Mouse (Mus musculus): ENCODE measurements at regions not wholly inside any gene's neighbourhood (a gene's known extent, or its start where the extent isn't known, plus 50 kb on each side); places are given as distances from the start of the nearest gene placed in this dataset.
A peak's percentile ranks its signal among the peaks of the same experiment; 100 is the strongest.
"Not testable (repeated sequence)": the region's sequence is repeated elsewhere in the genome, so short reads cannot be mapped to it uniquely, and the experiment has no call there.

DNA sequence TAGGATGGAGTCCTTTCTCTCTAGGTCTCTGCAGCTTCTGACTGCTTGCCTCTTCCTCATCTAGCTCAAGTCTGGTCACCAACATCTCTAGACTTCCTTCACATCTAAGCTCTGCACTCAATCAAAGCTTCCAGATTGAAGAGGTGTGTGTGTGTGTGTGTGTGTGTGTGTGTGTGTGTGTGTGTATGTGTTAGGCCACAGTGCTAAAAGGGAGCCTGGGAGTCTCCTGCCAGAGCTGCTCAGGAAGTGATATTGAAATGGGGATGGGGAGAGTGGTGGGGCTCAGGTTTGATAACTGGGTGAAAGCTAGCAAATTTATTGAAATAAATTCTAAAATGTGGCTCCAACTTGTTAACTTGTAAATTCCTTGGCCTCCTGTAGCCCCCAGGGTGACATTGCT, 73.3 kb downstream of the Gm31371 start:
- not testable (repeated sequence) for H3K27ac ChIP-seq; H3K4me3 ChIP-seq; H3K27me3 ChIP-seq; H3K9ac ChIP-seq; H3K4me2 ChIP-seq; ATAC-seq (ENCODE audit: insufficient number of reproducible peaks, insufficient read depth, low FRiP score, low TSS enrichment, low read depth); H3K36me3 ChIP-seq; H3K9me3 ChIP-seq; H3K4me1 ChIP-seq

DNA sequence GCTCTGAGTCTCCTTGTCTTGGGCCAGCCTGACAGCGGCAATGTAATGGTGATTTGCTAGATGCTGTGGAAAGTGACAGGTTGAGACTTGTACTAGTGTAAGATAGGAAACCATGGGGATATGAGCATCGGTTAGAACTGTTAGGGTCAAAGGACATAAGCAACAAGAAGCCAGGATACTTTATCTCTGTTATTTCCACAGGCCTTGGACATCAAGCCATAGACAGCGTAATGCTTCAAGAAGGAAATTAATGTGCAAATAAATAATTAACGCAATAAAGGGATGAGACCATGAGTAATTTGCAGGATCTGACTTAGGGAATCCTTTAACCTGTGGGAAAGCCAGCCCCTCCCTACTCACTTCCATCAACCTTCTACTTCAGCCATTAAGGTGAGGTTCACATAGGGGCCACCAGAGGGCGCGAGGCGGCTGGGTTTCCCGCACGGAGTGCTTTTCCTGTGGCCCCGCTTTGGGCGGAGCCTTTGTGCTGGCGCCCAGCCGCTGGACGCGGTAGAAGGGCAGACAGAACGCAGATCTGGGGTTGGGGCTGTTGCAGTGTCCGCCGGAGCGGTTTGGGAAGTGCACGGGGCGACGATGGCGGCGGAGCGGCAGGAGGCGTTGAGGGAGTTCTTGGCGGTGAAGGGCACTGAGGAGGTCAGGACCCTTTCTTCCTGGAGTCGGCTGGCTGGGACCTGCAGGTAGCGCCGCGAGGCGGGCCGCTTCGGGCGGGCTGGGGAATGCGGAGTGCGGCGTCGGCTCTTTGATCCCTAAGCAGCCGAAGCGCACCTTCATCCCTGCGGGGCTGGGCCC, 76.5 kb downstream of the Gm31371 start:
- H3K4me1 ChIP-seq = no peaks in the 10 kb centered on the region
- ATAC-seq (ENCODE audit: insufficient number of reproducible peaks, insufficient read depth, low FRiP score, low TSS enrichment, low read depth) = peak; percentile 83
- H3K4me3 ChIP-seq = peak overlapping the region; percentile 53
- H3K27me3 ChIP-seq = no peaks in the 10 kb centered on the region
- peaks cover 16% of the 10 kb centered on the region for H3K36me3 ChIP-seq
- WGBS = 7% methylated on average over 42 of the region's 42 CpGs
- peaks cover 19% of the 10 kb centered on the region for H3K9me3 ChIP-seq
- H3K9ac ChIP-seq = peak overlapping the region; percentile 78
- H3K27ac ChIP-seq = no peak overlapping the region
- peak overlapping the region; percentile 73 for H3K4me2 ChIP-seq

DNA sequence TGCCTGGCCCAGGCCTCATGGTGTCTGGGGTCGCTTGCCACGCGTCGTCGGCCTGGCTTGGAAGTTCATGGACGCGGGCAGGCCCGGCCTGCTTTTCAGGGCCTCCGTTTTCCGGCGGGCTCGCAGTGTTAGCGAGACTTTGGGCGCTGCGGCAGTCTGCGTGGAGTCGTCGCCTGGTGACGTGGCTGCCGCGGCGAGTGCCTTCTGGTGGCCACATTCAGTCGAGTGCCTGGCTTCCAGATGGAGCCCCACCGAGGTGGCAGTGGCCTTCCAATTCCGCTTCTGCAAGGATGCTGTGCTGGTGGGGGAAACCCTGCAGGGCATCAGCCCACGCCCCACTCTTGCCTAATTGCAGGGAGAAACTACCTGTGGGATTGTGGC, 77.1 kb downstream of the Gm31371 start:
- peak overlapping the region; percentile 53 for H3K4me3 ChIP-seq
- peaks cover 16% of the 10 kb centered on the region for H3K36me3 ChIP-seq
- peak overlapping the region; percentile 73 for H3K4me2 ChIP-seq
- H3K27ac ChIP-seq; H3K27me3 ChIP-seq; ATAC-seq (ENCODE audit: insufficient number of reproducible peaks, insufficient read depth, low FRiP score, low TSS enrichment, low read depth); H3K4me1 ChIP-seq: not testable (repeated sequence)
- WGBS = 21% methylated on average over 26 of the region's 26 CpGs
- H3K9me3 ChIP-seq = peaks cover 19% of the 10 kb centered on the region
- H3K9ac ChIP-seq = peak overlapping the region; percentile 78

DNA sequence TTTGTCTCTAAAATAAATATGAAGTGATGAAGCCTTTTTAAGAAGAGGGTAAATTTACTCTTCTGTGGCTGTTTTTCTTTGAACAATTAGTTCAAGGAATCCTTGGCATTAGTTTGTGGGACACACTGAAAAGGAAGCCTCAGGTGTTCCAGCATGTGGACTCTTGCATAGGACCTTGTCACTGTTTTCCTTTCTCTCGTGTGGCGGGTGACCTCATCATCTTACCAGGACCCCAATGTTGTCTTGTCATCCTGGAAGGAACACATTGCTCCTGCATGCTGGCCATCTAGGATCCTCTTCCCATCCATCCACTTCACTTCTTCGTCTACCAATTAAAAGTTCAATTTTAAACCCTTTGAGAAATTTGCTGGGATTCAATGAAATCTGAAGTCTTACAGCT, 104.9 kb downstream of the Gm31371 start:
- not testable (repeated sequence) for H3K9ac ChIP-seq; H3K4me2 ChIP-seq; H3K4me3 ChIP-seq; H3K27ac ChIP-seq; ATAC-seq (ENCODE audit: insufficient number of reproducible peaks, insufficient read depth, low FRiP score, low TSS enrichment, low read depth); H3K9me3 ChIP-seq; H3K27me3 ChIP-seq; H3K4me1 ChIP-seq
- H3K36me3 ChIP-seq = peaks cover 19% of the 10 kb centered on the region
- 81% methylated on average over 3 of the region's 3 CpGs for WGBS

DNA sequence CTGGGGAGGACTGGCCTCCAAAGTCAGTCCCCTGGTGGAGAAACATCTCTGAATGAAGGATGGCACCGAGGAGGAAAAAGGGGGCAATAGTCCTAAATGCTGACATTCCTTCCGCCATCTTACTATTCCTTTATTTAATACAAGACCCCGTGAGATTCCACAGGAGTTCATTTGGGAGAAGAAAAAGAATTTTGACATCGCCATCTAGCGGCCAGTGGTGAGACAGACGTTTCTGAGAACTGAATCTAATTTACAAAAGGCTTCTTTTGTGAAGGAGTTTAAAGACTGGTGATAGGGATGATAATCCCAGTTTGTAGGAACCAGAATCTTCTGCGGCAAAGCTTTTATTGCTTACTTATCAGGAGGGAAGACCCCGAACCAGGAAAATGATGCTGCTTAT, 107.8 kb downstream of the Gm31371 start:
- ATAC-seq (ENCODE audit: insufficient number of reproducible peaks, insufficient read depth, low FRiP score, low TSS enrichment, low read depth); H3K4me2 ChIP-seq; H3K27me3 ChIP-seq; H3K4me1 ChIP-seq; H3K9ac ChIP-seq; H3K4me3 ChIP-seq; H3K9me3 ChIP-seq; H3K27ac ChIP-seq: not testable (repeated sequence)
- 73% methylated on average over 8 of the region's 8 CpGs for WGBS
- peaks cover 25% of the 10 kb centered on the region for H3K36me3 ChIP-seq

DNA sequence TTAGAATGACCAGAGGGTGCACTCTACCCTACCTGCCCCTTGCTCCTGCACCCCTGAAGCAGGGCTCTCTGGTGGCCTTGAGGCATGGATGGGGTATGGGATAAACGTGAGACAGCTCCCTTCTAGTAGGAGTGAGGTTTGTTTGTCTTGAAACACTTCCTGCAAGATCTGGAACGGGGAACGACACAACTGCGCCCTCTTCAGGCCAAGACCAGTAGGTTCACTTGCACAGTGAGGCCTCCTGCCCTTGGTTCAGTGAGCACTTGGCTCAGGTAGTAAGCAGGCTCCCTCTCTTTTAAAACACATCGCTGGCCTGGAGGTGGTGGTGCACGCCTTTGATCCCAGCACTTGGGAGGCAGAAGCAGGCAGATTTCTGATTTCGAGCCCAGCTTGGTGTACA, 110.1 kb downstream of the Gm31371 start:
- H3K9me3 ChIP-seq; H3K27me3 ChIP-seq; H3K4me3 ChIP-seq; H3K4me1 ChIP-seq; H3K27ac ChIP-seq; H3K9ac ChIP-seq; H3K4me2 ChIP-seq; ATAC-seq (ENCODE audit: insufficient number of reproducible peaks, insufficient read depth, low FRiP score, low TSS enrichment, low read depth): not testable (repeated sequence)
- peaks cover 25% of the 10 kb centered on the region for H3K36me3 ChIP-seq
- WGBS = 81% methylated on average over 7 of the region's 7 CpGs

DNA sequence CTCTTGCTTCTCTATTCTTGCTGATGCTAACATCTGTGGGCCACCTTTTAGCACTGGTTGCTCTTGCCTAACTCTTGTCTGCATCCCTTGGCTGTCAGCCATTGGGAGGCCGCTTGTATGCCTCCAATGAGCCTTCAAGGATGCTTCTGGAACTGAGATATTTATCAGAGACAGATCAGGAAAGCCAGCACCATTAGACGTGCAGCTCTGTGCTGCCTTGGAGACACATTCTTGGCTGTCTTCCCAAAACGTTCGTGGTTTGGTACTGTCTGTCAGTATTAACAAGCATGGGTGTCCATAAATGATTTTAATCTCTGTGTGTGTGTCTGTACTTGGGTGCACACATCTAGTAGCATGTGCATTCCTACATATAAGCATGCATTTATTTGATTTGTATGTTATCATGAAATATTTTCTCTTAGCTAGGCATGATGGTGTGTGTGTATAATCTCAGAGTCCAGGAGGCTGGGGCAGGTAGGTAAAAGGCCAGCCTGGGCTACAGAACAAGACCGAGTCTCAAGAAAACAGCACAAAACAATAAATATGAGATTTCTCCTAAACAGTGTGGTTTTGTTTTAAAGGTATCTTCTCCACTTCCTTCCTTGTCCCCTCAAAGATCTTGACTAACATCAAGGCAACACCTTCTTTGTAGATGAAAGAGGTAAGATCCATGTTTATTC, 111.4 kb downstream of the Gm31371 start:
- 65% methylated on average over 5 of the region's 5 CpGs for WGBS
- not testable (repeated sequence) for H3K9ac ChIP-seq; H3K27ac ChIP-seq; H3K4me3 ChIP-seq; H3K4me2 ChIP-seq; H3K27me3 ChIP-seq; H3K9me3 ChIP-seq; ATAC-seq (ENCODE audit: insufficient number of reproducible peaks, insufficient read depth, low FRiP score, low TSS enrichment, low read depth); H3K4me1 ChIP-seq
- peaks cover 24% of the 10 kb centered on the region for H3K36me3 ChIP-seq

DNA sequence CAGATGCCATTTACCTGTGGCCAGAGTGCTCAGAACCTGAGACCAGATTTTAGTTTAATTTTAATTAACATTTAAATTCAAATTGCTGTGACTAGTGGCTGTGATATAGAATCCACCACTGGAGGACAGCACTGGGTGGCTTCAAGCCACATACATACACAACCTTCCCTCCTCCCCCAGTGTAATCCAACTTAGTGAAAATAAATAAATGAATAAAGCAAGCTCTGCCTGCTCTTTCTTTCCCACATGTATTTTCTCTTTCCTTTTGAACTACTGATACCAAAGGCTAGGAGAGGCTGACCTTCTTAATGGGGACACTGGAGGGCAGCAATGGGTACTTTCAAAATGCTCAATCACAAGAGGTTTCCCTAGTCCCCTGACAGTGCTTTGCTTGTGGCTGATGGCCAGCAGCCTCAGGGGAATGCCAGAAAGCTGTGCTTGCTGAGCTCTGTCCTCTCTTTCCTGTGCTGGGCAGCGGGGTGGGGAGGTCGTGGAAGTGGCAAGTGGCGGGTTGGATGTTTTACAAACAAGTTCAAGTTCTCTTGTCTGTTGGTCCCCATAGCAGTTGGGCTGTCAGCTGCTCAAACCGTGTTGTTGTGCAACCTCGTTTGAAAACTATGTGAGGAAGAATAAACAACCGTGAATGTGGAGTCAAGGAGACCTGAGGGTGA, 112.4 kb downstream of the Gm31371 start:
- 85% methylated on average over 6 of the region's 6 CpGs for WGBS
- not testable (repeated sequence) for H3K4me1 ChIP-seq; H3K27ac ChIP-seq; H3K4me3 ChIP-seq; H3K4me2 ChIP-seq; H3K9ac ChIP-seq; H3K27me3 ChIP-seq; H3K9me3 ChIP-seq; ATAC-seq (ENCODE audit: insufficient number of reproducible peaks, insufficient read depth, low FRiP score, low TSS enrichment, low read depth)
- peaks cover 21% of the 10 kb centered on the region for H3K36me3 ChIP-seq

DNA sequence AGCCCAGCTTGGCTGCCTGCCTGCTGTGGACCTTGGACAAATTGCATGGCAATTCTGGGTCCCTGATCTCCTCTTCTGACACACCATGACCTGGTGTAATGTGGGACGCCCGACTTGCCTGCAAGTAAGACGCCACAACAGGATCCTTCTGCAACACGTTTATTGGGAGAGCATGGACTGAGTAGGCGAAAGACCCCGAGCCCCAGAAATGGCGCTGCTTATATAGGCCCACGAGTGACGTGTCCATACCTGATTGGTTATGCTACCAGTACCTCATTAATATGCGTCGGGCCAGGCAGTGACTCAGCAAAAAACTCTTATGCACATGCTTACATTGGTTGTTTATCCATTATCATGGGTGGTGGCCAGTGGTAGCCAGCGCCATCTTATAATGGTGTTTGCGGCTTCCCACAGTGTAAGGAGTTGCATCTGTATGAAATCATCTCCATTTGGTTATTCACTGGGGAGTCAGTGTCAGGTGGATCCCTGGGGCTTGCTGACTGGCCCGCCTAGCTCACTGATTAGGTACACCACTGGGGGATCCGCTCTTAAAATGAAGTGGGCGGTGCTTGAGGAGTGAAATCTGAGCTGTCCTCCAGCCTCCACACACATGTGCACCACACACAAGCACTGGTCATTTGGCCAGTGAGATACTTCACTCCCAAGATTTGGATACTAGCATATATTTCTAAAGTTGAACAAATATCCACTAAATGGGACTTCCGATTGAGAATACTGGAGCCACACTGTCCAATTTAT, 113.1 kb downstream of the Gm31371 start:
- 84% methylated on average over 17 of the region's 17 CpGs for WGBS
- not testable (repeated sequence) for H3K4me1 ChIP-seq; H3K4me3 ChIP-seq; H3K27me3 ChIP-seq; ATAC-seq (ENCODE audit: insufficient number of reproducible peaks, insufficient read depth, low FRiP score, low TSS enrichment, low read depth); H3K9me3 ChIP-seq; H3K4me2 ChIP-seq; H3K27ac ChIP-seq; H3K9ac ChIP-seq
- peaks cover 21% of the 10 kb centered on the region for H3K36me3 ChIP-seq

DNA sequence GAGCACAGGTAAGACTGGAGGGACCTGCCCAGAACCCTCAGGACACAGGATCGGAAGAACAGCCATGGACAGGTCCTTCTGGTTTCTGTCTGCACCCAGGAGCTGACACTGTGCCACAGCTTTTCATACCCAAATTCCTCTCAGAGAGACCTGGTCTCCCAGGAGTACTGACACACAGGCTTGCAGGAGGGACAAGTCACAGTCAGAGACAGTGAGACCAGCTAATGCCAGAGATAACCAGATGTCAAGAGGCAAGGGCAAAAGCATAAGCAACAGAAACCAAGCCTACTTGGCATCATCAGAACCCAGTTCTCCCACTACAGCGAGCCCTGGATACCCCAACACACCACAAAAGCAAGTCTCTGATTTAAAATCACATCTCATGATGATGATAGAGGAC, 122.3 kb downstream of the Gm31371 start:
- 64% methylated on average over 1 of the region's 2 CpGs for WGBS
- not testable (repeated sequence) for H3K9ac ChIP-seq

DNA sequence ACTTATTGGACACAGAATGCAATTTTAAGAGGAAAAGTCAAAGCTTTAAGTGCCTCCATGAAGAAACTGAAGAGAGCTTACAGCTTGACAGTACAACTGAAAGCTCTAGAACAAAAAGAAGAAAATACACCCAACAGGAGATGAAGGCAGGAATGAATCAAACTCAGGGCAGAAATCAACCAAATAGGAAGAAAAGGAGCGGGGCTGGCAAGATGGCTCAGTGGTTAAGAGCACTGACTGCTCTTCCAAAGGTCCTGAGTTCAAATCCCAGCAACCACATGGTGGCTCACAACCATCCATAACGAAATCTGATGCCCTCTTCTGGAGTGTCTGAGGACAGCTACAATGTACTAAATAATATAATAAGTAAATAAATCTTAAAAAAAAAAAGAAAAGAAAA, 124.8 kb downstream of the Gm31371 start:
- H3K9ac ChIP-seq; H3K27me3 ChIP-seq; H3K4me2 ChIP-seq; H3K4me1 ChIP-seq; H3K27ac ChIP-seq; ATAC-seq (ENCODE audit: insufficient number of reproducible peaks, insufficient read depth, low FRiP score, low TSS enrichment, low read depth); H3K9me3 ChIP-seq; H3K36me3 ChIP-seq; H3K4me3 ChIP-seq: not testable (repeated sequence)
- 55% methylated on average over 2 of the region's 2 CpGs for WGBS

More for the DNA sequence above, 122.3 kb downstream of the Gm31371 start:
- not testable (repeated sequence) for H3K9me3 ChIP-seq; H3K36me3 ChIP-seq; ATAC-seq (ENCODE audit: insufficient number of reproducible peaks, insufficient read depth, low FRiP score, low TSS enrichment, low read depth); H3K4me1 ChIP-seq; H3K4me2 ChIP-seq; H3K4me3 ChIP-seq; H3K27ac ChIP-seq; H3K27me3 ChIP-seq
